Mouse (Mus musculus): ENCODE measurements around the gene Mdga1. TPM values are rescaled to one million over a fixed set of nuclear protein-coding genes. Genes with fewer than 3 reads are reported as not detected.

Gene Mdga1
- polyA plus RNA-seq, 1 experiment from 2014 or later: 10.6 TPM

DNA sequence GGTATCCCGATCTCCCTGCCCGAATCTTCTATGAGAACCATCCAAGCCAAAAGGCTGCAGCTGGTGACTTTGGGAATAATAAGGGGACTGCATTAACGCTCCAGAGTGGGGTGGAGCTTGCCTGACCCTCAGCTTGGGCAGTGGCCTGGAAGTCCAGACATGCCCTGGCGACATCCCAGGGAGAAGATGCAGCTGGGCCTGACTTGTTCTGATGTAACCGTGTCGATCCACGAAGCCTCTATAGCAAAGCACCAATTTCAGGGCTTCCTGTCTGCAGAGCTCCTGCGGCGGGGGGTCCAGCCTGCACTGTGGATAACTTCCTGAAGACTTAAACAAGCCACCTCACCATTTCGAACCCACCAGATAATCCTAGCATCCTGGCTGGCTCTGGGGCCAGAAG, 90.9 kb downstream of the Mdga1 start:
- Histone ChIP-seq H3K4me3 (ENCODE audit: low read depth, low read length) (no peak overlapping the region), H3K36me3 (ENCODE audit: control insufficient read depth, insufficient read depth, low read length) (no peaks in the 10 kb centered on the region), H3K27me3 (ENCODE audit: control insufficient read depth, insufficient read depth, low read length) (no peaks in the 10 kb centered on the region), H3K9me3 (ENCODE audit: control insufficient read depth, low read length) (no peaks in the 10 kb centered on the region), H3K4me2 (ENCODE audit: low read depth, low read length) (no peak overlapping the region), H3K27ac (ENCODE audit: low read depth, low read length) (no peak overlapping the region), H3K9ac (replicated peaks; ENCODE audit: low read depth, low read length) (no peak overlapping the region), H3K4me1 (ENCODE audit: control insufficient read depth, insufficient read depth, low read length) (peaks cover 17% of the 10 kb centered on the region; the same call in 1 of the 2 replicates)
- ATAC-seq (ENCODE audit: low read depth): no peak
- WGBS: 89% methylated on average over 10 of the region's 10 CpGs

DNA sequence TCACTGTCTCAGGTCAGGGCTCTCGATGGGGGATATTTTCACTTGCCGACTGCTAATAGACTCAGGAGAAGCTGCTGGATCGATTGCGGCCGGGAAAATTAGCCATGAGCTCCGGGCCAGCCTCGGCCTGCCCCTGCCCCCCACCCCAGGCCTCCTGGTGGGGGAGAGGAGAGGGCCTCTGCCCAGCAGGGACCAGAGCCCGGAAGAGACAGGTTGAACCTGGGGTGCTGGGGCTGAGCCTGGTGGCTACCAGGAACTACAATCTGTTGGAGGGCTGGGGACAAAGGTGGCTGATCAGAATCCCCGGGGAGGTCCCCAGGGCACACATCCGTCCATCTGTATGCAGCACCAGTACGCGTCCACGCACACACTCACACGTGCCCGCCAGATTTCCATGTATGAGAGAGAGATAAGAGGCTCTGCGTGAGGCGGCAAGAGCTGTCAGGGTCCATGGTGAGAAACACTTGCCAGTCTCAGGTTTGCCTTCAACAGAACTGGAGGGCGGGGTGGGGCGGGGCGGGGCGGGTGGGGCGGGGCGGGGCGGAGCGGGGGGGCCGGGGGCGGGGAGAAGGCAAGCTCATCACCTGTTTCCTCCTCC, 95.7 kb downstream of the Mdga1 start:
- 13% methylated on average over 16 of the region's 27 CpGs for WGBS
- H3K4me1 ChIP-seq (ENCODE audit: control insufficient read depth, insufficient read depth, low read length): peaks cover 17% of the 10 kb centered on the region; the same call in 1 of the 2 replicates
- H3K27ac ChIP-seq (ENCODE audit: low read depth, low read length): peak overlapping the region; percentile 80
- H3K4me2 ChIP-seq (ENCODE audit: low read depth, low read length): no peak overlapping the region
- no peak overlapping the region for H3K4me3 ChIP-seq (ENCODE audit: low read depth, low read length)
- H3K9ac ChIP-seq (replicated peaks; ENCODE audit: low read depth, low read length): 0 out of 2 replicates have a peak overlapping the region, but pooled peaks have one; percentile 32
- H3K27me3 ChIP-seq (ENCODE audit: control insufficient read depth, insufficient read depth, low read length): no peaks in the 10 kb centered on the region
- H3K9me3 ChIP-seq (ENCODE audit: control insufficient read depth, low read length): no peaks in the 10 kb centered on the region
- no peaks in the 10 kb centered on the region for H3K36me3 ChIP-seq (ENCODE audit: control insufficient read depth, insufficient read depth, low read length)
- no peak for ATAC-seq (ENCODE audit: low read depth)

DNA sequence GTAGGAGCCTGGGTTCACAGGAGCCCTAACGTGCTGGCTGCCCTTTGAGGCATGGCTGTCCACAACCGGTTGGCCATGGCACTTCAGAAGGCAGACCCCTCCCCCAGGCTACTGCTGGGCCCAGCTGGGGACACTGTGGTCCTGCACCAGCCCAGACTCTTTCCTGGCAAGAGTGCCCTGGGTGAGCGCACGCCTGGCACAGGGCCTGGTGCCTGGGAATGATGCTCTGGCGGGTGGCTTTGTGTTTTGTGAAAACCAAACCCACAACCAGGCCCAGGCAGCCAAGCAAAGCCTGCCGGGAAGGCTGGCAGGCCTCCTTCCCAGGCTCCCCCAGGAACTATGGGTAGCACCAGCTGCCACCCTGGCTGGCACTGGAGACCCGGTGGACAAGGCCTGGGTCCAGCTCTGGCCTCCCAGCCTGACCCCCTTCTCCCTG, 96.3 kb downstream of the Mdga1 start:
- Histone ChIP-seq H3K4me3 (ENCODE audit: low read depth, low read length) (no peak overlapping the region), H3K4me1 (ENCODE audit: control insufficient read depth, insufficient read depth, low read length) (peaks cover 17% of the 10 kb centered on the region; the same call in 1 of the 2 replicates), H3K36me3 (ENCODE audit: control insufficient read depth, insufficient read depth, low read length) (no peaks in the 10 kb centered on the region), H3K27ac (ENCODE audit: low read depth, low read length) (peak overlapping the region; percentile 80), H3K27me3 (ENCODE audit: control insufficient read depth, insufficient read depth, low read length) (no peaks in the 10 kb centered on the region), H3K9ac (replicated peaks; ENCODE audit: low read depth, low read length) (0 out of 2 replicates have a peak overlapping the region, but pooled peaks have one; percentile 32), H3K9me3 (ENCODE audit: control insufficient read depth, low read length) (no peaks in the 10 kb centered on the region), H3K4me2 (ENCODE audit: low read depth, low read length) (no peak overlapping the region)
- ATAC-seq (ENCODE audit: low read depth): peak; percentile 93
- 29% methylated on average over 7 of the region's 7 CpGs for WGBS

DNA sequence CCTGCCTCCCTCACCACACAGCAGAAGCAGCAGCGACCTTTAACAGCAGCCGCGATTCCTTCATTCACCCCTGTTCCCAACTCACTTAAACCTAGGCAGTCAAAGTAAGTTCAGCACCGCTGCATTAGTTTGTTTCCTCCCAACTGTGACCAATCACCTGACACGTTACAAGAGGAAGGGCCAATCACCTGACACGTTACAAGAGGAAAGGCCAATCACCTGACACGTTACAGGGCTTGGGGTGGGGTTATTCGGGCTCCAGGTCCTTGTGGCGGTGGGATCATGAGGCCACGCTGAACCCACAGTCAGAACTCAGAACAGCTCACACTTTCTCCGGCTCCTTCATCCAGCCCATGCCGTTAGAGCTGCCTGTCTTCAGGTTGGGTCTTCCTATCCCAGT, 99.6 kb downstream of the Mdga1 start:
- Histone ChIP-seq H3K4me3 (ENCODE audit: low read depth, low read length) (no peak overlapping the region), H3K27ac (ENCODE audit: low read depth, low read length) (no peak overlapping the region), H3K9me3 (ENCODE audit: control insufficient read depth, low read length) (no peaks in the 10 kb centered on the region), H3K36me3 (ENCODE audit: control insufficient read depth, insufficient read depth, low read length) (no peaks in the 10 kb centered on the region), H3K9ac (replicated peaks; ENCODE audit: low read depth, low read length) (no peak overlapping the region), H3K27me3 (ENCODE audit: control insufficient read depth, insufficient read depth, low read length) (no peaks in the 10 kb centered on the region), H3K4me1 (ENCODE audit: control insufficient read depth, insufficient read depth, low read length) (peaks cover 17% of the 10 kb centered on the region; the same call in 1 of the 2 replicates), H3K4me2 (ENCODE audit: low read depth, low read length) (no peak overlapping the region)
- ATAC-seq (ENCODE audit: low read depth): no peak
- 78% methylated on average over 12 of the region's 12 CpGs for WGBS

DNA sequence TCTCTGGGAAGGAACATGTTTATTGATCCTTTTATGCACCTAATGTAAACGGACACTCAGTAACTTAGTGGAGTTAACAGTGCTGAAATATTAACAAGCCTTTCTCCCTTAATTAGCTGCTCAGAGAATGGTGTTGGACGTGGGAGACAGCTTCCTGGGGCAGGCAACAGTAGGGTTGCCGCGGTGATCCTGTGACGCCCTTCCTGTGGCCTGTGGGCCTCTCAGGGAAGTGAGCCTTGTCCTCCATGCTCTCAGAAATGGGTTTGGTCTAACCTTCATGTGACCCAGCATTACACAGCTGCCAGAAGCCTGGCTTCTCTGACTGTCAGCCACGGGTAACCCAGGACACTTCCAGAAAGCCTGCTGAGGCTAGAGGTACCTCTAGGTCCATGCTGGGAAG, 104.0 kb downstream of the Mdga1 start:
- Histone ChIP-seq H3K27me3 (ENCODE audit: control insufficient read depth, insufficient read depth, low read length) (no peaks in the 10 kb centered on the region), H3K9ac (replicated peaks; ENCODE audit: low read depth, low read length) (no peak overlapping the region), H3K36me3 (ENCODE audit: control insufficient read depth, insufficient read depth, low read length) (no peaks in the 10 kb centered on the region), H3K4me1 (ENCODE audit: control insufficient read depth, insufficient read depth, low read length) (no peaks in the 10 kb centered on the region), H3K27ac (ENCODE audit: low read depth, low read length) (no peak overlapping the region), H3K9me3 (ENCODE audit: control insufficient read depth, low read length) (no peaks in the 10 kb centered on the region), H3K4me2 (ENCODE audit: low read depth, low read length) (no peak overlapping the region), H3K4me3 (ENCODE audit: low read depth, low read length) (no peak overlapping the region)
- 62% methylated on average over 6 of the region's 6 CpGs for WGBS
- no peak for ATAC-seq (ENCODE audit: low read depth)

DNA sequence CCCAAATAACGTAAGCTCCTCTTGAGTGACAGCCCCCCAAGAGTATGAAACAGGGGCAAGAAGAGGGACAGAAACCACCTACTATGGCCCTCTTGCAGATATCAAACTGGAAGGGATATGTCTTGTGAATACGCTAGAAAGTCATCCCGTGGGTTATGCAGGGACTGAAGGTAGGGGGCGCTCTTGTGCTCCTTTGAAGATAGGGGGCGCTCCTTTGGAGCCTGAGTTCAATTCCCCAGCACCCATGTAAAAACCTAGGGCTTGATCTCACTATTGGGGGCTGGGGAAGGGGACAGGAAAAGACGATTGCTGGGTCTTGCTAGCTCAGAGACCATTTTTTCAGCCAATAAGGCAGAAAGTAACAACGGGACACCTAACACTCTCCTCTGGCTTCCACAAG, 105.4 kb downstream of the Mdga1 start:
- H3K36me3 ChIP-seq (ENCODE audit: control insufficient read depth, insufficient read depth, low read length): no peaks in the 10 kb centered on the region
- no peak for ATAC-seq (ENCODE audit: low read depth)
- no peak overlapping the region for H3K9ac ChIP-seq (replicated peaks; ENCODE audit: low read depth, low read length)
- no peak overlapping the region for H3K27ac ChIP-seq (ENCODE audit: low read depth, low read length)
- no peaks in the 10 kb centered on the region for H3K27me3 ChIP-seq (ENCODE audit: control insufficient read depth, insufficient read depth, low read length)
- WGBS: 55% methylated on average over 7 of the region's 7 CpGs
- no peak overlapping the region for H3K4me2 ChIP-seq (ENCODE audit: low read depth, low read length)
- no peaks in the 10 kb centered on the region for H3K4me1 ChIP-seq (ENCODE audit: control insufficient read depth, insufficient read depth, low read length)
- no peak overlapping the region for H3K4me3 ChIP-seq (ENCODE audit: low read depth, low read length)
- no peaks in the 10 kb centered on the region for H3K9me3 ChIP-seq (ENCODE audit: control insufficient read depth, low read length)

DNA sequence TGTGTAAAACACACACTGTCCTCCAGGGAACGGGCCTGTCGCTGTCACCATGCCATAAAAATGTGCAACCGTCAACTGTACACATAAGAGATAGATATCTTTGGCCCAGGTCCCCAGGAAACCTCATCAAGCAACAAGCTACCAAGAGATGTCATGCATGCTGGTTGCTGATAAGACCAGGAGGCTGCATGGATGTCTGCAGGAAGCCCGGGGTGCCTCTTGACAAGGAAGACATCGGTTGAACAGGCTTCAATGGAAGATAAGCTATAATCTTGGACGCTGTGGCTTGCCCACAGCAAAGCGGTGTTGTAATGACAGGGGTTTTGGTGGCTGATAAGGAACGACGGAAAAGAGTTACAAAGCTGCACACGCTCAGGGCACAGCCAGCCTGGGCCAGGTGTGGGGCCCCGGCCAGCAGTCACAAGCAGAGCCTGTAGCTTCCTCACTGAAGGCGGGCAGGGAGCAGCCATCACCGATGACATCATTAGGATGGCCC, 110.1 kb downstream of the Mdga1 start:
- no peak overlapping the region for H3K9ac ChIP-seq (replicated peaks; ENCODE audit: low read depth, low read length)
- H3K27me3 ChIP-seq (ENCODE audit: control insufficient read depth, insufficient read depth, low read length): no peaks in the 10 kb centered on the region
- H3K4me3 ChIP-seq (ENCODE audit: low read depth, low read length): no peak overlapping the region
- no peaks in the 10 kb centered on the region for H3K9me3 ChIP-seq (ENCODE audit: control insufficient read depth, low read length)
- 85% methylated on average over 13 of the region's 13 CpGs for WGBS
- H3K4me1 ChIP-seq (ENCODE audit: control insufficient read depth, insufficient read depth, low read length): no peaks in the 10 kb centered on the region
- no peaks in the 10 kb centered on the region for H3K36me3 ChIP-seq (ENCODE audit: control insufficient read depth, insufficient read depth, low read length)
- H3K4me2 ChIP-seq (ENCODE audit: low read depth, low read length): no peak overlapping the region
- ATAC-seq (ENCODE audit: low read depth): no peak
- no peak overlapping the region for H3K27ac ChIP-seq (ENCODE audit: low read depth, low read length)

DNA sequence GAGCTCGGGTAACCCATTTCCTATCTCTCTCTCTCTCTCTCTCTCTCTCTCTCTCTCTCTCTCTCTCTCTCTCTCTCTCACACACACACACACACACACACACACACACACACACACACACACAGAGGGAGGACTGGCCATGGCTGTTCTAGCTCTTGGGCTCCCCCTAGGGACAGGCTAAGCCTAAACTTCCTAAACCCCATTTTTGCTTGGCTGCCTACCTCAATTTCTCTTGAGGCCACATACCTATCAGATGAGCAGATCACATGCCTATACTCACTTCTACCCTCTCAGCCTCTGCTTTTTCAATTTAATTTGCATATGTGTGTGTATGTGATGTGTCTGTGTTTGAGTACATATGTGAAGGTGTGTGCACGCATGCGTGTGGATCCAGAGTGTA, 111.1 kb downstream of the Mdga1 start:
- WGBS: 84% methylated on average over 3 of the region's 3 CpGs
- ATAC-seq (ENCODE audit: low read depth): no peak

DNA sequence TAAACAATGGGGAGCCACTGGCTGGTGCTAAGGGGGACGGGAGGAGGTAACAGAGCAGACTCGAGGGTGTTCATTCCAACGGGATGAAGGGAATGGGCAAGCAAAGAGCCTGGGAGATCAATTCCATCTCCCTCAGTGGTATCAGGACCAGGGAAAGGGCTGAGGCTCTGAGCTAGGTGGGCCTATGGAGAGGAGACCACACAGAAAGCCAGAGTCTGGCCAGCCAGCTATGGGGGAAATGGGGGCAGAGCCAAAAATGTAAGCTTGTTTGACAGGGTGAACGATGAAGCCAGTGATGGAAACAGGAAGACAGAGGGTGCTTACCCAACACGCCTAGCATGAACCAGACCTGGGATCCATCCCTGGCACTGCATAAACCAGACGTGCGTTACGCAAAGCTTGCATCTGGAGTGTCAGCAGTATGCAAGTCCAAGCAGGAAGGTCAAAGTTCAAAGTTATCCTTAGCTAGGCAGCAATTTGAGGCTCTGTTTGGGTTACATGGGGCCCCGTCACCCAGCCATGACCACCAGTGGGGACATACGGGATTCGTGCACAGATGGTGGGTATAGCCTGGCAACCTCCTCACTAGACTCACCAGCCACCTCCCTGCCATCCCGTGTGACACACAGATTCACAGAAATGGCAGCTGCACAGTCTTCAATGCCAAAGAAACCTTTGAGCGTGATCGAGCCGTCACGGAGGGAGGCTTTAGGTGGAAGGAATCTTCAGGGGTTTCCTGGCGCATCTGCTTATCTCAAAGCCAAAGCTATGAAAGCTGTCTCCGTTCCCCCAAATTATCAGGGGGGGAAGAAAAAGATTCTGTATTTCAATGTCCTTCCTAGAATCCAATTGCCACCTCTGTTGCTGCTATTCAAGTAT, 113.9 kb downstream of the Mdga1 start:
- Histone ChIP-seq H3K36me3 (ENCODE audit: control insufficient read depth, insufficient read depth, low read length) (no peaks in the 10 kb centered on the region), H3K4me3 (ENCODE audit: low read depth, low read length) (no peak overlapping the region), H3K27ac (ENCODE audit: low read depth, low read length) (no peak overlapping the region), H3K9me3 (ENCODE audit: control insufficient read depth, low read length) (no peaks in the 10 kb centered on the region), H3K4me2 (ENCODE audit: low read depth, low read length) (no peak overlapping the region), H3K9ac (replicated peaks; ENCODE audit: low read depth, low read length) (no peak overlapping the region), H3K4me1 (ENCODE audit: control insufficient read depth, insufficient read depth, low read length) (no peaks in the 10 kb centered on the region), H3K27me3 (ENCODE audit: control insufficient read depth, insufficient read depth, low read length) (no peaks in the 10 kb centered on the region)
- ATAC-seq (ENCODE audit: low read depth): no peak
- 77% methylated on average over 18 of the region's 18 CpGs for WGBS

More for the DNA sequence above, 111.1 kb downstream of the Mdga1 start:
- H3K9ac ChIP-seq (replicated peaks; ENCODE audit: low read depth, low read length): no peak overlapping the region
- H3K4me2 ChIP-seq (ENCODE audit: low read depth, low read length): no peak overlapping the region
- no peak overlapping the region for H3K4me3 ChIP-seq (ENCODE audit: low read depth, low read length)
- H3K27ac ChIP-seq (ENCODE audit: low read depth, low read length): no peak overlapping the region
- H3K9me3 ChIP-seq (ENCODE audit: control insufficient read depth, low read length): no peaks in the 10 kb centered on the region
- no peaks in the 10 kb centered on the region for H3K36me3 ChIP-seq (ENCODE audit: control insufficient read depth, insufficient read depth, low read length)
- H3K4me1 ChIP-seq (ENCODE audit: control insufficient read depth, insufficient read depth, low read length): no peaks in the 10 kb centered on the region
- no peaks in the 10 kb centered on the region for H3K27me3 ChIP-seq (ENCODE audit: control insufficient read depth, insufficient read depth, low read length)

Measured in neural tube, embryonic 14.5 days (tissue).